In the genomic region with DNA sequence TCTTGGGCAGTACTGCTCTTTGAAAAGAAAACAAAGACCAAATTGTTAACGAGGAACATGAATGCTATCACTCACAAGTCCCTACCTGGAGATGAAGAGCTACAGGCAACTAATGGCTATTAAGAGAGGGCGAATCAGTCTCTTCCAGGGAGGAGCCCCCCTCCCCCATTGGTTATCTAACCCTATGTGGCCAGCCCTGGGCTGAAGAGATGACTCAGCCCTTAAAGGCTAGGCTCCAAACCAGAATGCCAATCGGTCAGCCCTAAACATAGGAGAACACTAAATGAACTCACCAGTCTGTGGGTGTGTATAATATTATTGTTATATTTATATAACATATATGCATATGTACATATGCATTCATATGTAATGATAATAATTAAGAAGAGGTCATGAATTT, we compare ENCODE assay signal across 20 mouse cellular contexts. TPM values are rescaled to one million over a fixed set of nuclear protein-coding genes. Genes with fewer than 3 reads are reported as not detected.
DNase-seq lines count a peak whose midpoint lies in the region; ATAC-seq and TF ChIP-seq lines count a peak whose summit lies in the region.
"Had no signal": no experiment of that assay in that cellular context is flagged by ENCODE, and none has a peak within 500 bp of the region (broad histone marks: within the 10 kb centered on the region; RNA-seq: fewer than 3 reads in every experiment).

No protein-coding gene starts in this region.

- H3K36me3 ChIP-seq in heart, embryonic 10.5 days: no peaks in the 10 kb centered on the region
- no peaks in the 10 kb centered on the region for H3K36me3 ChIP-seq in forebrain, postnatal 0 days (ENCODE audit: insufficient read depth)
- H3K36me3 ChIP-seq: hindbrain, embryonic 12.5 days; intestine, embryonic 15.5 days had no signal

- H3K4me3 ChIP-seq in heart, embryonic 10.5 days: no peak overlapping the region
- no peak overlapping the region for H3K4me3 ChIP-seq in forebrain, postnatal 0 days (ENCODE audit: low read depth, low read length)
- H3K4me3 ChIP-seq: heart, adult 2 months; hindbrain, embryonic 12.5 days; intestine, embryonic 15.5 days had no signal

- no peaks in the 10 kb centered on the region for H3K27me3 ChIP-seq in heart, embryonic 10.5 days (ENCODE audit: insufficient read depth, poor library complexity, severe bottlenecking)
- H3K27me3 ChIP-seq in forebrain, postnatal 0 days (ENCODE audit: insufficient read depth, low read length): no peaks in the 10 kb centered on the region
- H3K27me3 ChIP-seq: hindbrain, embryonic 12.5 days; intestine, embryonic 15.5 days had no signal

- 48% methylated on average over 3 of the region's 3 CpGs for WGBS in heart, embryonic 10.5 days
- 58% methylated on average over 3 of the region's 3 CpGs for WGBS in forebrain, postnatal 0 days

- ATAC-seq in forebrain, postnatal 0 days: no peak
- ATAC-seq: CD4-positive, CD25-positive, alpha-beta regulatory T cell, adult 4 months; forebrain, embryonic 14.5 days; hindbrain, embryonic 16.5 days; intestine, embryonic 15.5 days had no signal

- H3K4me2 ChIP-seq in forebrain, postnatal 0 days (ENCODE audit: low read depth): no peak overlapping the region
- H3K4me2 ChIP-seq: heart, embryonic 11.5 days; hindbrain, embryonic 12.5 days; intestine, embryonic 15.5 days had no signal

- no peak overlapping the region for H3K27ac ChIP-seq in heart, embryonic 10.5 days
- H3K27ac ChIP-seq in forebrain, postnatal 0 days (ENCODE audit: low read depth, low read length): no peak overlapping the region
- H3K27ac ChIP-seq: heart, adult 2 months; hindbrain, embryonic 12.5 days; intestine, embryonic 15.5 days had no signal

- no peak overlapping the region for H3K9ac ChIP-seq in forebrain, postnatal 0 days
- H3K9ac ChIP-seq: hindbrain, embryonic 12.5 days; intestine, embryonic 15.5 days had no signal

- no peak for TF ChIP-seq CTCF in forebrain, postnatal 0 days (IDR thresholded peaks at IDR 0.05; ENCODE audit: low read depth)

- DNase-seq in adrenal gland, adult 2 months: peak; percentile 9
- no peak for DNase-seq in adrenal gland, postnatal 10 days
- DNase-seq in heart, adult 11 months: peak; percentile 25
- DNase-seq in heart, embryonic 10.5 days (ENCODE audit: low spot score): no peak
- DNase-seq in Muller cell, postnatal 12 days (ENCODE audit: inconsistent ontology term): peak; percentile 73
- DNase-seq in fibroblast of lung, adult 2 months (ENCODE audit: low read depth): peak; percentile 29
- no peak for DNase-seq in forebrain, postnatal 0 days
- DNase-seq: cerebellum, adult 18-20 months; cerebellum, adult 9-10 months; cerebellum, postnatal 14 days; gastrocnemius, postnatal 25 days; heart, adult 2 months; kidney, adult 11 months; kidney, adult 9 months had no signal

- H3K4me1 ChIP-seq in heart, embryonic 10.5 days: no peaks in the 10 kb centered on the region
- no peaks in the 10 kb centered on the region for H3K4me1 ChIP-seq in forebrain, postnatal 0 days (ENCODE audit: insufficient read depth)
- H3K4me1 ChIP-seq: hindbrain, embryonic 12.5 days; intestine, embryonic 15.5 days had no signal

- no peaks in the 10 kb centered on the region for H3K9me3 ChIP-seq in heart, embryonic 10.5 days
- H3K9me3 ChIP-seq in forebrain, postnatal 0 days (ENCODE audit: low read length): no peaks in the 10 kb centered on the region
- H3K9me3 ChIP-seq: hindbrain, embryonic 12.5 days; intestine, embryonic 15.5 days had no signal

RNA-seq across cellular contexts. Expression of gene Smim15, which starts 18.4 kb away (rescaled TPM):
- 10 to 100 TPM; 38.7 to 39.3 TPM for total RNA-seq in adrenal gland, adult 2 months (2021)
- polyA plus RNA-seq in adrenal gland, adult 2 months (2012; rRNA removed): 1.00 and 1.0 TPM in 2 replicates
- total RNA-seq in adrenal gland, postnatal 10 days (2021): 10 to 100 TPM; 35.3 to 39.3 TPM
- polyA plus RNA-seq in heart, embryonic 10.5 days (2016; fragmentation: Nextera tagmentation; extraction: Ambion mirVana): 28.4 and 39.1 TPM in 2 replicates
- 40.3 and 46.5 TPM in 2 replicates for total RNA-seq in forebrain, postnatal 0 days (2014; rRNA removed)
- polyA plus RNA-seq in forebrain, postnatal 0 days (2015; fragmentation: Nextera tagmentation; extraction: Ambion mirVana): 34.0 and 36.8 TPM in 2 replicates

Comparison
In these comparisons a context has a peak if more than half of its experiments do, and no peak if none do; other contexts are left out.
1. DNase-seq: peak in adrenal gland, adult 2 months (single experiment), heart, adult 11 months (single experiment), Muller cell, postnatal 12 days (single experiment) and fibroblast of lung, adult 2 months (single experiment); none in adrenal gland, postnatal 10 days (single experiment), heart, embryonic 10.5 days (single experiment) and forebrain, postnatal 0 days (single experiment).